Mouse (Mus musculus) midbrain, embryonic 15.5 days (tissue): ENCODE measurements around the gene Nol9. TPM values are rescaled to one million over a fixed set of nuclear protein-coding genes. Genes with fewer than 3 reads are reported as not detected.

Source experiments
- ATAC-seq: fragments of 200-750 bp; cut with Nextera tagmentation; replicated peaks from 2 replicates; pipeline ENCODE4 v1.8.0; 2017; ENCODE audit warnings: moderate TSS enrichment
- H3K27ac ChIP-seq: fragments of 300-500 bp; sonication (generic); 2 replicates; pipeline ENCODE4 v1.5.1; 2015; ENCODE audit warnings: mild to moderate bottlenecking, inconsistent platforms
- H3K27me3 ChIP-seq: fragments of 300-500 bp; sonication (generic); replicated peaks from 2 replicates; pipeline ENCODE4 v1.6.1; 2015; ENCODE audit warnings: inconsistent platforms
- H3K36me3 ChIP-seq: fragments of 300-500 bp; sonication (generic); replicated peaks from 2 replicates; pipeline ENCODE4 v1.6.1; 2015; ENCODE audit warnings: inconsistent platforms
- H3K4me1 ChIP-seq: fragments of 300-500 bp; sonication (generic); 2 replicates; pipeline ENCODE4 v1.6.1; 2015; ENCODE audit warnings: inconsistent platforms
- H3K4me2 ChIP-seq: fragments of 300-500 bp; sonication (generic); 2 replicates; pipeline ENCODE4 v1.6.1; 2015; ENCODE audit warnings: inconsistent platforms, mild to moderate bottlenecking, moderate library complexity
- H3K4me3 ChIP-seq: fragments of 300-500 bp; sonication (generic); 2 replicates; pipeline ENCODE4 v1.5.1; 2015; ENCODE audit warnings: mild to moderate bottlenecking, inconsistent platforms
- H3K9ac ChIP-seq: fragments of 300-500 bp; sonication (generic); 2 replicates; pipeline ENCODE4 v1.6.1; 2015; ENCODE audit warnings: mild to moderate bottlenecking, inconsistent platforms
- H3K9me3 ChIP-seq: fragments of 300-500 bp; sonication (generic); 2 replicates; pipeline ENCODE4 v1.6.1; 2016; ENCODE audit warnings: inconsistent platforms
- WGBS: fragments of 180-500 bp; shearing (Covaris S2); methylation state at CpG from one replicate; pipeline ENCODE4 v1.1.7; 2015; ENCODE audit warnings: mixed read lengths; 5-methylcytosine and 5-hydroxymethylcytosine counted together
- polyA plus RNA-seq: library from polyadenylated mRNA; unstranded; fragments of >200 nt; fragmentation: Nextera tagmentation; extraction: Ambion mirVana; gene quantifications from 2 replicates; pipeline ENCODE4 v1.2.1, GENCODE M21; 2015

Nol9 gene
- polyA plus RNA-seq, 1 experiment from 2014 or later = 27.4 TPM

GRCm38 (mm10) chr4:152002063-152002462, 37.1 kb upstream of the Nol9 start:
- Histone ChIP-seq H3K4me1 (peaks cover 8% of the 10 kb centered on the region), H3K4me3 (no peak overlapping the region), H3K4me2 (no peak overlapping the region), H3K27me3 (peaks cover 9% of the 10 kb centered on the region; the same call in 1 of the 2 replicates), H3K36me3 (no peaks in the 10 kb centered on the region), H3K9ac (no peak overlapping the region), H3K9me3 (no peaks in the 10 kb centered on the region), H3K27ac (no peak overlapping the region)
- WGBS = 93% methylated on average over 3 of the region's 3 CpGs
- no peak for ATAC-seq

- Histone ChIP-seq H3K9ac (no peak overlapping the region), H3K27ac (no peak overlapping the region), H3K4me3 (no peak overlapping the region), H3K36me3 (no peaks in the 10 kb centered on the region), H3K9me3 (no peaks in the 10 kb centered on the region), H3K4me1 (peaks cover 33% of the 10 kb centered on the region), H3K27me3 (peaks cover 21% of the 10 kb centered on the region; the same call in 1 of the 2 replicates), H3K4me2 (no peak overlapping the region)
- 81% methylated on average over 6 of the region's 6 CpGs for WGBS
- ATAC-seq = no peak
These were observed 33.0 kb upstream of the Nol9 start for GRCm38 (mm10) chr4:152006137-152006536.

DNA sequence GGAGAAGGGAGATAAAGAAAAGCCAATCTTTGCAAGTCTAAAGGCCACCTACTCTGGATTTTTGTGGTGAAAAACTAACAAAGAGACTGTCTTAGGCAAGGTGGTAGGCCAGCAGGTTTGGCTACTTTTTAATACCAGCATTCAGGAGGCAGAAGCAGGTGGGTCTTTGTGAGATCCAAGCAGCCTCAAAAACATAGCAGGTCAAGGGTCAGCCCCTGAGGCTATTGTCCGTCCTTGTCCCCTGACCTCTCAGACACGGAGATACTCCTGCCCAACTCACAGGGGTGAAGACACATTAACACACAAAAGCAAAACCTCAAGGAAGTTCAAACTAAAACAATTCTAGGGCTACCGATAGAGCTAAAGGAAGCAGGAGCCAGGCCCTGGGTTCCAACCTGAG, 32.3 kb upstream of the Nol9 start:
- no peak overlapping the region for H3K4me3 ChIP-seq
- no peak for ATAC-seq
- H3K27ac ChIP-seq = no peak overlapping the region
- no peak overlapping the region for H3K4me2 ChIP-seq
- H3K27me3 ChIP-seq = peaks cover 26% of the 10 kb centered on the region; the same call in 1 of the 2 replicates
- 15% methylated on average over 3 of the region's 3 CpGs for WGBS
- no peaks in the 10 kb centered on the region for H3K36me3 ChIP-seq
- peaks cover 37% of the 10 kb centered on the region for H3K4me1 ChIP-seq
- H3K9ac ChIP-seq = no peak overlapping the region
- no peaks in the 10 kb centered on the region for H3K9me3 ChIP-seq

- Histone ChIP-seq H3K4me1 (peaks cover 37% of the 10 kb centered on the region), H3K4me3 (peak overlapping the region; percentile 69), H3K27me3 (peaks cover 26% of the 10 kb centered on the region; the same call in 1 of the 2 replicates), H3K9me3 (no peaks in the 10 kb centered on the region), H3K27ac (no peak overlapping the region), H3K9ac (no peak overlapping the region), H3K36me3 (no peaks in the 10 kb centered on the region), H3K4me2 (peak overlapping the region; percentile 98)
- ATAC-seq = no peak
- WGBS = 6% methylated on average over 8 of the region's 8 CpGs
These were observed 31.5 kb upstream of the Nol9 start for GRCm38 (mm10) chr4:152007481-152008147.

DNA sequence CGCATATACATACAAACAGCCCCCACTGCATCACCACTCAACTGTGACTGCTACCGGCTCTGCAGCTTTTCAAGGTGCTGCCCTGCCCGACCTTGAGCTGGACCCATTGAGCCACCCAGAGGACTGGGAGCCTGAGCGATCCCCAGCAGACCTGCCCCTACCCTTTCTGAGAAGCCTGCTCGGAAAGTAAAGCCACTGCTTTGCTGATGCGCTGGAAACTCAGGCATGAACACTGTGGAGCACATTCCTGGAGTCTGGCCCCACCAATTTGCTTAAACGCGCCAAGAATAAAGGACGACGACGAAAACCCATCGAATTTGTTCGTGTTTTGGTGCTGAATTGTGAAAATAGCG, 31.0 kb upstream of the Nol9 start:
- H3K27me3 ChIP-seq = peaks cover 26% of the 10 kb centered on the region; the same call in 1 of the 2 replicates
- ATAC-seq = no peak
- H3K9me3 ChIP-seq = no peaks in the 10 kb centered on the region
- H3K27ac ChIP-seq = no peak overlapping the region
- H3K4me3 ChIP-seq = peak overlapping the region; percentile 69
- under 1% methylated on average over 14 of the region's 14 CpGs for WGBS
- H3K4me1 ChIP-seq = peaks cover 37% of the 10 kb centered on the region
- H3K9ac ChIP-seq = no peak overlapping the region
- H3K4me2 ChIP-seq = peak overlapping the region; percentile 98
- H3K36me3 ChIP-seq = no peaks in the 10 kb centered on the region

- Histone ChIP-seq H3K9me3 (no peaks in the 10 kb centered on the region), H3K27ac (peak within 1 kb of the TSS; percentile 78), H3K4me2 (peak within 1 kb of the TSS; percentile 98), H3K4me3 (peak within 1 kb of the TSS; percentile 69), H3K4me1 (peaks cover 37% of the 10 kb centered on the region), H3K9ac (peak within 1 kb of the TSS; percentile 45), H3K36me3 (no peaks in the 10 kb centered on the region), H3K27me3 (peaks cover 26% of the 10 kb centered on the region; the same call in 1 of the 2 replicates)
- ATAC-seq = peak; percentile 89
- WGBS = under 1% methylated on average over 45 of the region's 45 CpGs
These were observed 30.5 kb upstream of the Nol9 start, which contains the start of gene Klhl21 for GRCm38 (mm10) chr4:152008622-152009075. Gene Klhl21 (plus strand): TSS chr4:152008803.

DNA sequence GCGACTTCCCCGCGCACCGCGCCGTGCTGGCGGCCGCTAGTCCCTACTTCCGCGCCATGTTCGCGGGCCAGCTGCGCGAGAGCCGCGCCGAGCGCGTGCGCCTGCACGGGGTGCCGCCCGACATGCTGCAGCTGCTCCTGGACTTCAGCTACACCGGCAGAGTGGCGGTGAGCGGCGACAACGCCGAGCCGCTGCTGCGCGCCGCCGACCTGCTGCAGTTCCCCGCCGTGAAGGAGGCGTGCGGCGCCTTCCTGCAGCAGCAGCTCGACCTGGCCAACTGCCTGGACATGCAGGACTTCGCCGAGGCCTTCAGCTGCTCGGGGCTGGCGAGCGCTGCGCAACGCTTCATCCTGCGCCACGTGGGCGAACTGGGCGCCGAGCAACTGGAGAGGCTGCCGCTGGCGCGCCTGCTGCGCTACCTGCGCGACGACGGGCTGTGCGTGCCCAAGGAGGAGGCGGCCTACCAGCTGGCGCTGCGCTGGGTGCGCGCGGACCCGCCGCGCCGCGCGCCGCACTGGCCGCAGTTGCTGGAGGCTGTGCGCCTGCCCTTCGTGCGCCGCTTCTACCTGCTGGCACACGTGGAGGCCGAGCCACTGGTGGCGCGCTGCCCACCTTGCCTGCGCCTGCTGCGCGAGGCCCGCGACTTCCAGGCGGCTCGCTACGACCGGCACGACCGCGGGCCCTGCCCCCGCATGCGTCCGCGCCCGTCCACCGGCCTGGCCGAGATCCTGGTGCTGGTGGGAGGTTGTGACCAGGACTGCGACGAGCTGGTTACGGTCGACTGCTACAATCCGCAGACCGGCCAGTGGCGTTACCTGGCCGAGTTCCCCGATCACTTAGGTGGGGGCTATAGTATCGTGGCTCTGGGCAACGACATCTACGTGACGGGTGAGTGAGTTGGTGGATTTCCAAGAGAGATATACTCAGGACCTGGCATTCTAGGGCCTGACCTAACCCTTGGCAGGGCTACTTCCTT, 29.8 kb upstream of the Nol9 start:
- peak overlapping the region; percentile 69 for H3K4me3 ChIP-seq
- ATAC-seq = peak; percentile 81
- peak overlapping the region; percentile 78 for H3K27ac ChIP-seq
- H3K36me3 ChIP-seq = no peaks in the 10 kb centered on the region
- peaks cover 37% of the 10 kb centered on the region for H3K4me1 ChIP-seq
- H3K4me2 ChIP-seq = peak overlapping the region; percentile 98
- under 1% methylated on average over 115 of the region's 115 CpGs for WGBS
- peaks cover 26% of the 10 kb centered on the region; the same call in 1 of the 2 replicates for H3K27me3 ChIP-seq
- peak overlapping the region; percentile 45 for H3K9ac ChIP-seq
- no peaks in the 10 kb centered on the region for H3K9me3 ChIP-seq

DNA sequence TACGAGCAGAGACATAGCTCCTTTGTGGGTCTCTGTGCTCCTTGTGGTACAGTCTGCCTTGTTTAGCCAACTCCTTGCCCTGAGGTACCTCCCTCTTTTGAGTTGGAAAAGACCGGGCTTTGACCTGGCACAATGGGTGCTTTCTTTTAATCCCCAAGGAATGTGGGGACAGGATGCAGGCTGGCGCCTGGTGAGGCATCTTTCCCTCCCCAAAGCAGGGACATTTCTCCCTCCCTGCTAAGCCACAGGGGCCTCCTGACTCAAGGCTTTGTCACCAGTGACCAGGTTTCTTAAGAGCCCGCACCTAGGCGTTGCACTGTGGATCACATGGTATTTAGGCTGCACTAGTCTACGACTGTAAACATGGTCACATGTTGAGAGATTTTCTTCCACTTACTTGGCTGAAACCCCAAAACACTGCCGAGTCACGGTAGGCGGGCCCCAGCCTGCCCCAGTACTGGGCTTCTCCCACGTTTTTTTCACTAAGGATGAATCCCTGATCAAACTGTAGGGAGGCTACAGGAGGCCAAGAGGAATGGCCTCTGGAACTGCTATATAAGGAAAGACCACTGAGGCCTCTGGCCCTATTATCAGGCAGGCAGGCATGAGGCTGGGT, 28.9 kb upstream of the Nol9 start:
- Histone ChIP-seq H3K4me1 (peaks cover 37% of the 10 kb centered on the region), H3K27ac (no peak overlapping the region), H3K9ac (peak overlapping the region; percentile 45), H3K9me3 (no peaks in the 10 kb centered on the region), H3K4me3 (peak overlapping the region; percentile 69), H3K4me2 (peak overlapping the region; percentile 98), H3K36me3 (no peaks in the 10 kb centered on the region), H3K27me3 (peaks cover 26% of the 10 kb centered on the region; the same call in 1 of the 2 replicates)
- WGBS = 2% methylated on average over 10 of the region's 10 CpGs
- ATAC-seq = no peak

DNA sequence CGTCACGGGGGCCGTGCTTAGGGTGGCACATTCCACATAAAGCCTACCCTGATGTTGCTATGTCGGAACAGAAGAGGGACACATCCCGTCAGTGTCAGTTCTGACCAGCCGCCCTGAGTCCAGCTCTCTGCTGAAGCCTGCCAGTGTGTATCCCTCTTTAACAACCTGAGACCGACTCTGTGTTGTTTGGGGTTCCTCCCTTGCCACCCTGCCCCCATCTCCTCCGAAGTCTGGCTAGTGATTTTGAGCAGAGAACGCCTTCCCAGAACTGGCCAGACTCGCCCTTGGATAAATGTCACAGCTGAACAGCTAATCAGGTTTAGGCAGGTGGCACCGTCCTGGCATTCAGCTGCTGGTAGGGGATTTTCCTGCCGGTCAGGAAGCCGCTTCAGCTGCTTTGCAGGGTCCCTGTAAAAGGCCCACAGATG, 28.4 kb upstream of the Nol9 start:
- no peak overlapping the region for H3K9ac ChIP-seq
- peak overlapping the region; percentile 98 for H3K4me2 ChIP-seq
- ATAC-seq = no peak
- H3K4me1 ChIP-seq = peaks cover 37% of the 10 kb centered on the region
- no peaks in the 10 kb centered on the region for H3K36me3 ChIP-seq
- H3K27me3 ChIP-seq = peaks cover 26% of the 10 kb centered on the region; the same call in 1 of the 2 replicates
- H3K27ac ChIP-seq = no peak overlapping the region
- peak overlapping the region; percentile 69 for H3K4me3 ChIP-seq
- H3K9me3 ChIP-seq = no peaks in the 10 kb centered on the region
- WGBS = 10% methylated on average over 13 of the region's 13 CpGs

GRCm38 (mm10) chr4:152011171-152011760, 27.9 kb upstream of the Nol9 start:
- Histone ChIP-seq H3K36me3 (0 out of 2 replicates have a peak, but pooled peaks cover 2% of the 10 kb centered on the region), H3K27ac (no peak overlapping the region), H3K4me3 (peak overlapping the region; percentile 69), H3K4me2 (peak overlapping the region; percentile 98), H3K9me3 (no peaks in the 10 kb centered on the region), H3K27me3 (peaks cover 25% of the 10 kb centered on the region; the same call in 1 of the 2 replicates), H3K4me1 (peaks cover 37% of the 10 kb centered on the region), H3K9ac (no peak overlapping the region)
- 74% methylated on average over 8 of the region's 8 CpGs for WGBS
- no peak for ATAC-seq

DNA sequence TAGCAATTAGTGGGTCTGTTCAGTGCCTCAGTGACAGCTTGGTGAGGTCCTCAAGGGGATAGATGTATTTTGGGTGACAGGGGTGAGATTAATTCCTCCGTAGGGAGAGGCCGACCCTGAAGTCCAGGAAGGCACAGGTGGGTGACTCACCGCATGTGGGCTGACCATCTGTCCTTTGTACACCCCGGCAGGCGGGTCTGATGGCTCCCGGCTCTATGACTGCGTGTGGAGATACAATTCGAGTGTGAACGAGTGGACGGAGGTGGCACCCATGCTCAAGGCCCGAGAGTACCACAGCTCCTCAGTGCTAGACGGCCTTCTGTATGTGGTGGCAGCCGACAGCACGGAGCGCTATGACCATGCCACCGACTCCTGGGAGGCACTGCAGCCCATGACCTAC, 27.0 kb upstream of the Nol9 start:
- 93% methylated on average over 16 of the region's 16 CpGs for WGBS

More for the DNA sequence above, 27.0 kb upstream of the Nol9 start:
- no peak overlapping the region for H3K27ac ChIP-seq
- H3K9ac ChIP-seq = no peak overlapping the region
- no peak for ATAC-seq
- no peak overlapping the region for H3K4me3 ChIP-seq
- H3K4me2 ChIP-seq = no peak overlapping the region
- no peaks in the 10 kb centered on the region for H3K9me3 ChIP-seq
- peaks cover 37% of the 10 kb centered on the region for H3K4me1 ChIP-seq
- H3K27me3 ChIP-seq = peaks cover 17% of the 10 kb centered on the region; the same call in 1 of the 2 replicates
- H3K36me3 ChIP-seq = 0 out of 2 replicates have a peak, but pooled peaks cover 2% of the 10 kb centered on the region
